Comparison of ENCODE assay signal across 20 mouse cellular contexts in the genomic region with DNA sequence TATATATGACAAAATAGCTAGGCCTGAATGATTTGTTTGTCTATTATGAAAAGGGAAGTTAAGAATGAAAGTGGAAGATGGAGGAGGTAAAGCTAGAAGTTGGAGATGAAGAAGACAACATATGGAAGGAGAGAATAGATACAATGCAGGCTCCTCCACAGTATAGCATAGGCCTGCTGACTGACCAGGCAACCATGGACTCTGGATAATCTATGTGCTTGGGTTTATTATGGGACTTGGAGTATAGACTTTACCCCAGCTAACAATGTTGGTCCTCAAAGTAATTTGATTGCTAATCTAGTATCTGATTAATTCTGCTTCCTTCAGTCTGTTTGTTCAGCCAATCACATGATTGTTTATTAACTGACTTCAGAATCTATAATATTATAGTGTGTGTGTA. TPM values are rescaled to one million over a fixed set of nuclear protein-coding genes. Genes with fewer than 3 reads are reported as not detected.
"Had no signal": no experiment of that assay in that cellular context is flagged by ENCODE, and none has a peak within 500 bp of the region (broad histone marks: within the 10 kb centered on the region; RNA-seq: fewer than 3 reads in every experiment).

No protein-coding gene starts in this region.

- H3K36me3 ChIP-seq: neural tube, embryonic 12.5 days; neural tube, embryonic 13.5 days; neural tube, embryonic 15.5 days; stomach, embryonic 15.5 days had no signal

- H3K4me2 ChIP-seq: neural tube, embryonic 12.5 days; neural tube, embryonic 13.5 days; neural tube, embryonic 15.5 days; stomach, embryonic 15.5 days had no signal

- H3K9ac ChIP-seq: neural tube, embryonic 12.5 days; neural tube, embryonic 13.5 days; neural tube, embryonic 15.5 days; stomach, embryonic 15.5 days had no signal

- H3K9me3 ChIP-seq: neural tube, embryonic 12.5 days; neural tube, embryonic 13.5 days; neural tube, embryonic 15.5 days; stomach, embryonic 15.5 days had no signal

- H3K4me1 ChIP-seq: neural tube, embryonic 12.5 days; neural tube, embryonic 13.5 days; neural tube, embryonic 15.5 days; stomach, embryonic 15.5 days had no signal

- H3K27me3 ChIP-seq: neural tube, embryonic 12.5 days; neural tube, embryonic 13.5 days; neural tube, embryonic 15.5 days; stomach, embryonic 15.5 days had no signal

- DNase-seq: retina, postnatal 1 day; right cerebral cortex, adult 18-20 months; right cerebral cortex, postnatal 14 days; right cerebral cortex, postnatal 25 days; right cerebral cortex, postnatal 4 days; spleen, adult 18-20 months; thymus, adult 18-20 months; thymus, adult 2 months; thymus, postnatal 14 days; thymus, postnatal 25 days; thymus, postnatal 36 days; thymus, postnatal 4 days had no signal

- H3K27ac ChIP-seq: neural tube, embryonic 12.5 days; neural tube, embryonic 13.5 days; neural tube, embryonic 15.5 days; stomach, embryonic 15.5 days had no signal

- H3K4me3 ChIP-seq: neural tube, embryonic 12.5 days; neural tube, embryonic 13.5 days; neural tube, embryonic 15.5 days; stomach, embryonic 15.5 days had no signal

RNA-seq across cellular contexts. Expression of a gene that starts 10.6 kb away (rescaled TPM):
- polyA plus RNA-seq: neural tube, embryonic 11.5 days; neural tube, embryonic 12.5 days; neural tube, embryonic 14.5 days; neural tube, embryonic 15.5 days had no signal

RNA-seq across cellular contexts. Expression of a gene that starts 27.1 kb away (rescaled TPM):
- polyA plus RNA-seq: neural tube, embryonic 11.5 days; neural tube, embryonic 12.5 days; neural tube, embryonic 13.5 days; neural tube, embryonic 14.5 days; neural tube, embryonic 15.5 days; small intestine, adult 2 months; spleen, adult 2 months had no signal
